Mouse (Mus musculus) erythroid progenitor cell, adult 5-6 weeks (primary cell): Measurements from ENCODE around the gene Prss16. TPM values are rescaled to one million over a fixed set of nuclear protein-coding genes. Genes with fewer than 3 reads are reported as not detected.

Source experiments
- ATAC-seq: replicated peaks from 2 replicates; pipeline ENCODE4 v1.8.0; 2016; ENCODE audit warnings: moderate number of reproducible peaks, mild to moderate bottlenecking, moderate TSS enrichment, inconsistent platforms; ENCODE audit not compliant: poor library complexity, low FRiP score, severe bottlenecking
- total RNA-seq, 2 experiments: library from RNA; stranded (forward) in 1 of 2; stranded (reverse) in 1 of 2; fragments of 150-400 nt in 1 of 2; fragments of 186-747, 209-891 nt in 1 of 2; gene quantifications; 2 replicates each; pipeline versions ENCODE4 v1.2.3 to v1.2.4; 2015 to 2017; ENCODE audit warnings: low replicate concordance in 2 of 2

Prss16 gene
- total RNA-seq, 2 experiments from 2014 or later, result not detected

- no peak for ATAC-seq
Observed at GRCm38 (mm10) chr13:22036986-22037385, 27.4 kb upstream of the Prss16 start.

DNA sequence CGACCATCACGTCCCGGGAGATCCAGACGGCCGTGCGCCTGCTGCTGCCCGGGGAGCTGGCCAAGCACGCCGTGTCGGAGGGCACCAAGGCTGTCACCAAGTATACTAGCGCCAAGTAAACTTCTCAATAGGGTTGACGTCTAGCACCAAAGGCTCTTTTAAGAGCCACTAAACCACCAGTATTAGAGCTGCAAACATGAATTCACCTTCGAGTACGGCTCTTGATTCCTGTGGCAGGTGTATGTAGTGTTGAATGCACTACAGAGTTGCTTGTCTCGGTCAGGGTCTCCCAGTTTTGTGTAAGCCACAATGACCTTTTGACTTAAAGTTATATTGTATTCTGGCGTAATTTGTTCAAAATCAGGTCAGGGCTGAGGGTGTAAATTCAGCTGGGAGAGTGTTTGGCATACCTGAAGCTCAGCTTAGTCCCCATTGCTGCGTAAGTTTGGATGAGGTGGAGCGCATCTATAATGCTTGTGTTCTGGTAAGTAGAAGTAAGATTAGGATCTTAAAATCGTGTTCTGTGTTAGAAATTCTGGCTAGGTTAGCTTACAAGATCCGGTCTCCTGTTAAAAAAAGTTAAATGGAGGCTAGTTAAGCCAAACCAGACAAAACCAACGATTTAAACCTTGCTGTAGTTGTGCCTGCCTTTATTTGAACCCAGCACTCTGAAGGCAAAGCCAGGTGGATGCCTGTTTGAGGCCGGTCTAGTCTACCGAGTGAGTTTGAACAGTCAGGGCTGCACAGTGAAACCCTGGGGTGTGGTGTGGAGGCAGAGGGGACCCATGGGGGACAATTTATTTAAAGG is 26.8 kb upstream of the Prss16 start:
- ATAC-seq, result peak; percentile 35

DNA sequence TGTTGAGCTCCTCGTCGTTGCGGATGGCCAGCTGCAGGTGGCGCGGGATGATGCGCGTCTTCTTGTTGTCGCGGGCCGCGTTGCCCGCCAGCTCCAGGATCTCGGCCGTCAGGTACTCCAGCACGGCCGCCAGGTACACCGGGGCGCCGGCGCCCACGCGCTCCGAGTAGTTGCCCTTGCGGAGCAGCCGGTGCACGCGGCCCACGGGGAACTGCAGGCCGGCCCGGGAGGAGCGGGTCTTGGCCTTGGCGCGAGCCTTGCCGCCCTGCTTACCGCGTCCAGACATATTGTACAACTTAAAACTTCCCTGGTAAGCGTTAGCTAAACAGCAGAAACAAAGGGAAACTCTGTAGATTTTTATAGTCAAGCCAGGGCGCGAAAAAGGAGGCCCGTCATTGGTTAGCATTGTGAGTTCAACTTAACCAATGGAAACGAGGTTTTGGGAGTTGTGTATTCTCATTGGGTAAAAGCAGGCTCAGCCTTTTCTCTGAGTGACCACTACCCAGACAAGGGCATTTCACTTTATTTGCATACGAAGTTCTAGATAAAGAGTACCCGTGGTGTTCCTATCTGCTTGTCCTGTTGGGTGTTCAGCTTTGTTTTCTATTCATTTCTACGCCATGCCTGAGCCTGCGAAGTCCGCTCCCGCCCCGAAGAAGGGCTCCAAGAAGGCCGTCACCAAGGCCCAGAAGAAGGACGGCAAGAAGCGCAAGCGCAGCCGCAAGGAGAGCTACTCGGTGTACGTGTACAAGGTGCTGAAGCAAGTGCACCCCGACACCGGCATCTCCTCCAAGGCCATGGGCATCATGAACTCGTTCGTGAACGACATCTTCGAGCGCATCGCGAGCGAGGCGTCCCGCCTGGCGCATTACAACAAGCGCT is 26.0 kb upstream of the Prss16 start, which contains the start of the genes Hist1h2ah and Hist1h2bk:
TSS of gene Hist1h2ah (minus strand) at position 302 of the 882 bp plus-strand sequence.
TSS of gene Hist1h2bk (plus strand) at position 604 of the 882 bp plus-strand sequence.
- ATAC-seq, result peak; percentile 83

GRCm38 (mm10) chr13:22034443-22035266 is 25.1 kb upstream of the Prss16 start:
- ATAC-seq, result no peak

GRCm38 (mm10) chr13:22033741-22034442 is 24.4 kb upstream of the Prss16 start:
- ATAC-seq, result no peak

GRCm38 (mm10) chr13:22030493-22030892 is 21.0 kb upstream of the Prss16 start:
- ATAC-seq, result no peak

DNA sequence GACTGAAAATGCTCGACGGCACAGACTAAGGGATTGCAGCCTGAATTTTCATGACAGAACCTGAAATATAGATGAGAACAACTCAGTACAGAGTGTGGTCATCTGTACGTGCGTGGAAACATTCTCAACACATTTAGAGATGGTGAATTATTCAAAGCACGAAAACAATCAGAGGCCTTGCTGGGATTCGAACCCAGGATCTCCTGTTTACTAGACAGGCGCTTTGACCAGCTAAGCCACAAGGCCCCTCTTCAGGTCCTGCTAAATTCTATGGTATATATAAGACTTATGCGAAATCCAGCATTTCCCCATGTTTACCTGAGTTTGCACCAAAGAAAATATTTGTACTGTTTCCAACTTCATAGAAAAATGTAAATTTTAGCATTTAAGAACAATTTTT is 20.4 kb upstream of the Prss16 start:
- no peak for ATAC-seq

- peak; percentile 87 for ATAC-seq
Observed at GRCm38 (mm10) chr13:22028673-22029460, 19.3 kb upstream of the Prss16 start.

DNA sequence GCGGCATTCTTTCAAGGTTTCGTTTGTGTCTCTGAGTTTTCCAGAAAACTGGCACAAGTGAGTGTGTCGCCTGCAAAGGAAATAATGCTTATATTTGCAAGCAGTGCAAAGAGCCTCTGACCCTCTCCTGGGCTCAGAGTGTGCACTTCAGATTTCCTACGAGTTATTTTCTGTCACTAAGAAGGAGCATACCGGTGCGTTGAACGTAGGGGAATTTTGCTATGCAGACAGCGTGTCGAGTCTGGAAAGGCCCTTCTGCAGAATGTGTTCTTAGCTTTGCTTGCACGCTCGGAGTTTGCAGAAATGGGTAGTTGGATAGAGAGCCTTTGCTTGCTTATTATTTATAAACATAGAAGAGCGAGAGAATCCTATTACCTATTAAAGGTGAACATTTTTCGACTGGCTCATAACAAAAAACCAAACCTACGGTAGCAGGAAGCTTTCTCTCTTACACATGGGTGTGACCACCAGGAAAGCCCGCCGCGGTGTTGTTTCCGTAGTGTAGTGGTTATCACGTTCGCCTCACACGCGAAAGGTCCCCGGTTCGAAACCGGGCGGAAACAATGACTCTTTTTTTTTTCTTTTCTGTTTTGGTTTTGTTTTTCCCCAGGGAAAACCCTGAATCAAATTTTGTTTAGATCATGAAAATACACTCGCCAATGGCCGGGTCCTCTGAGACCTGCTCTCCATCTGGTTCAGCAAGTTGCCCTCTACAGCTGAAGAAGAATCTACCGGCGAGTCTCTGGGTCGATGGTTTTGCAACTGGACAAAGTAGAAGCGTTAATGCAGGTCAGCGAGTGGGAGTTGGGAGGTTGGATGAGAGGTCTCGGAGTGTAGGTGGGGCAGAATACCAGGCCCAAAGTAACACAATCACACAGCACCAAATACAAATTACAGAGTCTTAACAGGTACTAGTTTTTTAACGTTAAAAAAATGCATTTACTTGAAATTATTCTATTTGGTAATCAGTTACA is 16.8 kb upstream of the Prss16 start:
- ATAC-seq, result peak; percentile 56

- peak; percentile 65 for ATAC-seq
Observed at GRCm38 (mm10) chr13:22022241-22022640, 12.7 kb upstream of the Prss16 start.

DNA sequence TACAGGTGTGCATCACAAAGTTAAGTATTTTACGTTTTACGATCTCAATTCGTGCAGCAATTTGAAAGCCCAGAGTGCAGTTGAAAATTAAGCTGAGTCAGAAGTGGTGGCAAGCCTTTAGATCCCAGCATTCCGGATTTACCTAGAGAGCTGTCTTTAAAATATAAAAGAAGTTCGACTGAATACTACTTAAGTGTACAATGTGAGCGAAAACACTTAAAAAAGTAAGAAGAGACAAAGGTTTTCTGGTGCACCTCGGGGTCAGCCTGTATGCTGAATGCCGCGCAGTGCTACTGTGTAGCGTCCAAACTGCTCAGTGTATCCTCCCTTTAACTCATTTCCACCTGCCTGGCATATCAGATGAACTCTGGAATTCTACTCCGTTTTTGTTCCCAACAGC is 12.0 kb upstream of the Prss16 start:
- ATAC-seq, result peak; percentile 60

DNA sequence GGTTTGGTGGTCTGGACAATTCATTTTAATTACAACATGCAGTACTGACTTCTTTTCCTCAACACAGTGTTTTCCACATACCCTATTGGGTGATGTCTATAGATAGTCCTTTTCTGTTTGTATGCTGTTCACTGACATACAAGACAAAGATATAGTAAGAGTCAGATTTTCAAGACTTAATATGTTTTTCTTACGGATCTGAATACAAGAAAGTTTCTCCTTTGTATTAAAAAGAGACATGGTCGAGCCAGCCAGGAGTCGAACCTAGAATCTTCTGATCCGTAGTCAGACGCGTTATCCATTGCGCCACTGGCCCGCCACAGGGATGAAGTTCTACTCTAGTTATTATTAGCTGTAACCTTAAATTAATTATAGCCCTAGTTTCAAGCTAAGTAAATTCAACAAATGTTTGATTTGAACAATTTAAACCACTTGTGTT is 11.4 kb upstream of the Prss16 start:
- ATAC-seq, result peak; percentile 40

- ATAC-seq, result peak; percentile 68
Observed at GRCm38 (mm10) chr13:22019934-22020835, 10.6 kb upstream of the Prss16 start.

DNA sequence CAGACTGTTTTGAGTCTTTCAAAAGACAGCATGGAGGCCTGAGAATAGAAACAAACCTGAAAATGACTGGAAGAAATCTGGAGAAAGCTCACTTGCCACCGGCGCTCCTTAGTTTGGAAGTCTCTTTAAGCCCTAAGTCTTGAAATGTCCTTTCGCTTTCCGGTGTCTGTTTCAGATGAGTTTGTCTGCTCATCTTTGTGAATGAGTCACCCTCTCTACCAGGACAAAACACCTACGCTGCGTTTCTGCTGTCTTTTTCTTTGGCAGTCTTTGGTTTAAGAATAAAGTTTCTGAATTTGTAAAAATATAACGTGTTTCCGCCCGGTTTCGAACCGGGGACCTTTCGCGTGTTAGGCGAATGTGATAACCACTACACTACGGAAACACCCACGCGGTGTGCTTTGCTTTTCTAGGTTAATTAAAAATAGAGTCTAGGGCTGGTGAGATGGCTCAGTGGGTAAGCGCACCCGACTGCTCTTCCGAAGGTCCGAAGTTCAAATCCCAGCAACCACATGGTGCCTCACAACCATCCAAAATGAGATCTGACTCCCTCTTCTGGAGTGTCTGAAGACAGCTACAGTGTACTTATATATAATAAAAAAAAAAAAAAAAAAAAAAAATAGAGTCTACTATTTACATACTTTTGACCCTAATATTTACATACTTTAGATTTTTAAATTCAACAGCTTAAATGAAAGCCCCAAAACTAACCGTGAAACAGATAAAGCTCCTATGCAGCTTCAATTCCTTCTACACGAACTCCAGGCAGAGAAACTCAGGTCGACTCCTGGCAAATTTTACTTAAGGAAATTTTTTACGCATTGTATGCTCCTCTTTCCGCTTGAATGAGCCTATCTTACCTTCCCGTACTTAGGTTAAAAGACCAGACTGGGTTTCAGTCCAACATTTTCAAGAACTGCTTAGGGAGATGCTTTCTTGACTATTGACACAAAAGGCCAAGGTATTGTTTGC is 6.2 kb upstream of the Prss16 start:
- ATAC-seq, result peak; percentile 72

DNA sequence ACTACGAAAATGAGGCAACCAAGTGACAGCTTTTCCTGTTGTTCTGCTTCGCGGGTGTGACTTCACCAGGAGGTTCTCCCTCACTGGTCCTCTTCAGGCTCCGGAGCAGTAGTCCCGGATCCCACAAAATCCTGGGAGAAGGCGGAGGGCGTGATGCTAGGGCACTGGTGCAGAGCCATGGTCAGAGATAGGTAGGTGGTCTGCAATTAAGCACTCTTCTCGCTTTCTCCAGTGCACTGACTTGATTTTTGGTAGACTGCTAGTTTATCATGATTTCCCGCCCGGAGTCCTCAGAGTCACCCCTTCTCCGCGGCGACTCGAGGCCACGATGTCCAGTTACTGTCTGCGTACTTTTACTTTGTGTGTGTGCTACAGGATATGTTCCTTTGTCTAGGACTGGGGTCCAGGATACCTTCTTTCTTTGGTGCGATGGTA is 4.9 kb upstream of the Prss16 start:
- no peak for ATAC-seq
